Mouse (Mus musculus): Measurements from ENCODE around the gene Cxxc4. TPM values are rescaled to one million over a fixed set of nuclear protein-coding genes. Genes with fewer than 3 reads are reported as not detected.

The Cxxc4 gene
- polyA plus RNA-seq, 1 experiment from 2014 or later, result 4.3 TPM

DNA sequence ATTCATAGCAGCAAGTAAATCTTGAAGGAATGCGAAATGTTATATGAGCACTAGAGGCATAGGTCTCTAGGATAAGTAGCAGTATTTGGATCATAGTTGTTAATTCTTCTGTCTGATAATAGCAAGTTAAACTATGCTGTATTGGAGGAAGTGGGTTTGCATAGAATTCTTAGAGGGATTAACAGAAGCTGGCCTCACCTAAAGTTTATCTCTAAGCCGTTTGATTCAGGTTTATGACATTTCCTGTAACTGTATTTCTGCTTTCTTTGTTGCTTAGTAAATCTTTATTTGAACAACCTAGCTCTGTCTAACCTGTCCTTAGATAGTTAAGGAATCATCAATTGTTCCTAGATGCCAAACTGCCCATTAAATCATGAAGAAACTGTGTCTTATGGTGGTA lies 3.5 kb upstream of the Cxxc4 start:
- 78% methylated on average over 2 of the region's 2 CpGs for WGBS
- no peaks in the 10 kb centered on the region for H3K27me3 ChIP-seq (replicated peaks)
- no peak overlapping the region for H3K4me2 ChIP-seq
- H3K9me3 ChIP-seq (replicated peaks), result no peaks in the 10 kb centered on the region
- no peak overlapping the region for H3K9ac ChIP-seq
- no peak overlapping the region for H3K27ac ChIP-seq (ENCODE audit: poor library complexity, severe bottlenecking)
- H3K36me3 ChIP-seq, result no peaks in the 10 kb centered on the region
- no peak for ATAC-seq (ENCODE audit: insufficient number of reproducible peaks, low FRiP score)
- no peak overlapping the region for H3K4me3 ChIP-seq
- H3K4me1 ChIP-seq (replicated peaks), result peaks cover 9% of the 10 kb centered on the region

DNA sequence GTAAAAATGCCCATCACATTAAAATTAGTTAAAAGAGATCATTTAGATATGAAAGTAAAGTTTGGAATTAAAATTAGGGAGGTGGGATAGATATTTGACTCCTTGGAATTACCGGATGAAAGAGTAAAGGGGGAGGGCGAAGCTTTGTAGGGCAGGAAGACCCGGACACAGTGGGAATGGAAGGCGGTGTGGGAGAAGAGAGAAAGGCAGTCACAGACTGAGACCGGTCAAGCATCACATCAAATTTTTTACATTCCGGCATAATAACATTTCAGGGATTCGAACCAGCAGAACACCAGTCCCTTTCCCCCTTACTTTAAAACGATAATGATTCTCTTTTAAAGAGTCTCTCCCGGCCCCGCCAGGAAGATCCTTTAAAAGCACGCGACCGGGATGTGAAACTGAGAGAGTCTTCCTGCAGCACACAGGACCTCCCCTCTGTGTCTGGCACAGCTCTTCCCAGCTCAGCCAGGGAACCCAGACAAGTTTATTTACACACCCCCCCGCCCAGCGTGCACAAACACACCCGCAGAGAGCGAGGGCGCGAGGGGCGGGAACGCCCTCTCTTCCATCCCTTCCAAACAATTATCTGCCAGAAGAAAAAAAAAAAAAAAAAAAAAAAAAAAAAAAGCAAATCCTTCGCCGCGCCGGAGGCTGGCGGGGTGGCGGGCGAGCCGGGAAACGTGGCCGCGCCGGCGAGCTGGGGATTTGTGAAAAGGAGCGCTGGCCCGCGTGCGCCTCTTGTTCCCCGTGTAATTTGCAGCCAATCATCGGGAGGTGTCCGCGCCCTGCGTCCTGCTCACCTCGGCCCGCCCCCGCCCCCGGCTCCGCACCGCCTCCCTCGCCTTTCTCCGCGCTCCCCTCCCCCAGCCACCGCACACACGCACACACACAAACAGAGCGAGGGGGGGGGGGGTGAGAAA lies 532 bp upstream of the Cxxc4 start:
- no peaks in the 10 kb centered on the region for H3K9me3 ChIP-seq (replicated peaks)
- H3K4me1 ChIP-seq (replicated peaks), result peaks cover 14% of the 10 kb centered on the region
- WGBS, result under 1% methylated on average over 42 of the region's 55 CpGs
- peak overlapping the region; percentile 78 for H3K9ac ChIP-seq
- H3K4me2 ChIP-seq, result peak overlapping the region; percentile 66
- peak; percentile 78 for ATAC-seq (ENCODE audit: insufficient number of reproducible peaks, low FRiP score)
- no peaks in the 10 kb centered on the region for H3K36me3 ChIP-seq
- peak overlapping the region; percentile 68 for H3K4me3 ChIP-seq
- H3K27me3 ChIP-seq (replicated peaks), result no peaks in the 10 kb centered on the region
- peak overlapping the region; percentile 89 for H3K27ac ChIP-seq (ENCODE audit: poor library complexity, severe bottlenecking)

DNA sequence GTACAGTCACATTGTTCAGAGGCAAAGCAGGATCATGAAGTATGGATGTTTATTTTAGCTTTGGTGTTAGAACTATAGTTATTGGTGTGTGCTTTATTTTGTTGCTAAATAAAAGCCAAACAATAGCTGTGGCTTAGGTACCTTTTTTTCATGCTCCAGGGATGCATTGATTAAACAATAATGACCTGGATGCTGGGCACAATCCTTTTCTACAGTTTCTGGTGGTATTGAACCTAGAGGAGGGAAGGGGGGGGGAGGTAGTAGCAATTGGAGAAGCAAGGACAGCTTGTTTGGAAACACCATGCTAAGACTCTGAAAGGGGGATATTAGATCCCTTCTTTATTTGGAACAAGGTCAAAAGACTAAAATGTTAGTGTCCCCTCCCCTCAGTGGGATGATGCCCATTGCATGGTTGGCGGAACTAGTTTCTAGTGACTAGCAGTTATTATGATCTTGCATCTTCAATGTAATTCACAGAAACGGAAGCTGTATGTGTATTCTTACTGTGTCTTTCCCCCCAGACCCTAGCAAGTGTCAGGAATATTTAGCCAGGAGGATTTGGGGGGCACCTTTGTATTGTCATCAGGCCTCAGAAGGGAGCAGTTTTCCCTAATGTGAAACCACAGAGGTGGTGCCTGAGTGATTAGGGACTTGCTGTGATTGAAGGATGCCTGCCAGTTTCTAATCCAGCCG lies 975 bp downstream of the Cxxc4 start:
- no peaks in the 10 kb centered on the region for H3K27me3 ChIP-seq (replicated peaks)
- H3K9ac ChIP-seq, result no peak overlapping the region
- H3K4me2 ChIP-seq, result peak overlapping the region; percentile 66
- no peak overlapping the region for H3K27ac ChIP-seq (ENCODE audit: poor library complexity, severe bottlenecking)
- H3K4me1 ChIP-seq (replicated peaks), result peaks cover 15% of the 10 kb centered on the region
- H3K4me3 ChIP-seq, result peak overlapping the region; percentile 68
- H3K36me3 ChIP-seq, result no peaks in the 10 kb centered on the region
- no peaks in the 10 kb centered on the region for H3K9me3 ChIP-seq (replicated peaks)
- 47% methylated on average over 3 of the region's 3 CpGs for WGBS
- no peak for ATAC-seq (ENCODE audit: insufficient number of reproducible peaks, low FRiP score)

DNA sequence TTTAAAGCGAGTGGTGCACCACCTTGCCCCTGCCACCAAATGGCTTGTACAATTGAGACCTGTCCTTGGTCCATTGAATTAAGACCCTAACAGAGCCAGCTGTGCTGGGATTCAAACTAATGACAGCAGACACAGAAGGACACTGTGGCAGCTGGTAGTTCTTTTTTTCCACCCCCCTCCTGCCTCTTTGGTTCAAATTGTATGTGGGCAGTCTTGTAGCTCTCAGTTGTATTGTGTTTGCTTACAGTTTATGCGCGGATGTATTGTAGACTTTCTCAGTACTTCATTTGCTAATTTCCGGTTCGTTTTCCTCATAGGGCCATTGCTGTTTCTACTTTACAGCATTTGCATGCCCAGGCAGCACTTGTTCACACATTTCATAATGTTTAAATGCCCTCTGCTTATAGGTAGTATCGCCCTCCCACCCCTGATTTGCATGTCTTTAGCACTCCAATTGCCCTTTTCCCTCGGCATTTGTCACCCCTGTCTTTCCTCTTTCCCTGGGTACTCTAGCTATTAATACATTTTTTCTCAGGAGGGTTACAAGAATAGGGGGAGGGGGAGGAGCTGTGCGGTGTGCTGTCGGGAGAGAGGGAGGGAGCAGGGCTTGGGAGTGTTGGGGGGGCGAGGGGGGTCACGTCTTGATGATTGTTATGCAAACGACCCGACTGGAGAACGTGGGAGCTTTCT lies 2.5 kb downstream of the Cxxc4 start:
- Histone ChIP-seq H3K9ac (peak overlapping the region; percentile 84), H3K4me1 (replicated peaks) (peaks cover 19% of the 10 kb centered on the region), H3K9me3 (replicated peaks) (no peaks in the 10 kb centered on the region), H3K27me3 (replicated peaks) (no peaks in the 10 kb centered on the region), H3K36me3 (no peaks in the 10 kb centered on the region), H3K4me2 (peak overlapping the region; percentile 94), H3K27ac (ENCODE audit: poor library complexity, severe bottlenecking) (peak overlapping the region; percentile 96), H3K4me3 (peak overlapping the region; percentile 84)
- ATAC-seq (ENCODE audit: insufficient number of reproducible peaks, low FRiP score), result no peak
- 3% methylated on average over 14 of the region's 14 CpGs for WGBS

DNA sequence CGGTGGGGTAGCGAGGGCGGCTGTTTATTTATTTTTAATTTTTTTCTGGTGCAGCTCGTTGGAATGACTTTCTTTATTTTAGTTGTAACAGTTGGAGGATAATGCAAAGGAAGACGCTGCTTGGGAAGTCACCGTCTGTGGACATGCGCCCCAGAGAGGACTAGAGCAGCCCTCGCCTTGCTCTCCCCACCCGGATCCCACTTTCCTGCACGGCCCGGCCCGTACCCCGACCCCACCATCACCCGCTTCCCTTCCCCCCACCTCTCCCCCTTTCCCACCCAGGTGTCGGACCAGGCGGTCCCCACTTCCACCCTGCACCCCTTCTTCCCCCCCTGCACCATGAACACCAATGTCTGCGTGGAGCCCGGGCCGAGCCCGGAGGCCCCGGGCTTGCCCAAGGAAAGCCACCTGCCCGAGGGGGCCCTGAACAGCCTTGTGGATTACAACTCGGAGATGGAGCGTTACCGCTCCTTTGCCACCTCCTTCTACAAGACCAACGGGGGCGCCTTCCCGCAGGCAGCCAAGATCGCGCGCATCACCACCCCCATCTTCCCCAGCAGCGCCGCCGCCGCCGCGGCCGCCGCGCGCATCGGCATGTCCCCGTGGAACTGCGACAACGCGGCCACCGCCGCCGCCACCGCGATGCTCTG lies 3.2 kb downstream of the Cxxc4 start:
- Histone ChIP-seq H3K27me3 (replicated peaks) (no peaks in the 10 kb centered on the region), H3K4me3 (peak overlapping the region; percentile 84), H3K36me3 (no peaks in the 10 kb centered on the region), H3K27ac (ENCODE audit: poor library complexity, severe bottlenecking) (peak overlapping the region; percentile 96), H3K4me2 (peak overlapping the region; percentile 94), H3K9me3 (replicated peaks) (no peaks in the 10 kb centered on the region), H3K4me1 (replicated peaks) (peaks cover 21% of the 10 kb centered on the region), H3K9ac (peak overlapping the region; percentile 84)
- ATAC-seq (ENCODE audit: insufficient number of reproducible peaks, low FRiP score), result peak; percentile 39; the same call in 1 of the 2 replicates
- WGBS, result under 1% methylated on average over 29 of the region's 51 CpGs

DNA sequence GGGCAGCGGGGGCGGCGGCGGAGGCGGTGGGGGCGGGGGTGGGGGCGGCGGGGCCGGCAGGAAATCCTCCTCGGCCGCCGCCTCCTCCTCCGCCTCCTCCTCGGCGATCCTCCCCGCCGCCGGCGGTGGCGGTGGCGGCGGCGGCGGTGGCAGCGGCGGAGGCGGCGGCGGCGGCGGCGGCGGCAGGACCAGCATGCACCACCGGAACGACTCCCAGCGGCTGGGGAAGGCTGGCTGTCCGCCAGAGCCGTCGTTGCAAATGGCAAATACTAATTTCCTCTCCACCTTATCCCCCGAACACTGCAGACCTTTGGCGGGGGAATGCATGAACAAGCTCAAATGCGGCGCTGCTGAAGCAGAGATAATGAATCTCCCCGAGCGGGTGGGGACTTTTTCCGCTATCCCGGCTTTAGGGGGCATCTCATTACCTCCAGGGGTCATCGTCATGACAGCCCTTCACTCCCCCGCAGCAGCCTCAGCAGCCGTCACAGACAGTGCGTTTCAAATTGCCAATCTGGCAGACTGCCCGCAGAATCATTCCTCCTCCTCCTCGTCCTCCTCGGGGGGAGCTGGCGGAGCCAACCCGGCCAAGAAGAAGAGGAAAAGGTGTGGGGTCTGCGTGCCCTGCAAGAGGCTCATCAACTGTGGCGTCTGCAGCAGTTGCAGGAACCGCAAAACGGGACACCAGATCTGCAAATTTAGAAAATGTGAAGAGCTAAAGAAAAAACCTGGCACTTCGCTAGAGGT lies 3.9 kb downstream of the Cxxc4 start:
- Histone ChIP-seq H3K9ac (peak overlapping the region; percentile 84), H3K4me2 (peak overlapping the region; percentile 94), H3K9me3 (replicated peaks) (no peaks in the 10 kb centered on the region), H3K4me3 (peak overlapping the region; percentile 84), H3K27me3 (replicated peaks) (no peaks in the 10 kb centered on the region), H3K36me3 (no peaks in the 10 kb centered on the region), H3K4me1 (replicated peaks) (peaks cover 19% of the 10 kb centered on the region), H3K27ac (ENCODE audit: poor library complexity, severe bottlenecking) (peak overlapping the region; percentile 96)
- WGBS, result under 1% methylated on average over 48 of the region's 61 CpGs
- ATAC-seq (ENCODE audit: insufficient number of reproducible peaks, low FRiP score), result peak; percentile 53

DNA sequence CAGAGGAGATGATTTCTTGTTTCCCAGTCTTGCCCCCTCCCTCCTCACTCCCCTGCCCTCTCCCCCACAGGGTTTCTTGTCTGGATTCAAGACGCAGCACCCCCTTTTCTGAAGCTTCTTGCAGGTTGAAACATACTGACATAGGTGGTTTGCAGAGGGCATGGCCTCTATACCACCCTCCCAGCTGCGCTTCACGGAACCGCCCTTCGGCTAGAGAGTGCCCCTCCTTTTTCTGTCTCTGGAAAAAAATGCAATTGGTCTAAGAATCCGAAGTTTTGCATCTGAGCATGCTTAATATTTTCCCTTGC lies 4.4 kb downstream of the Cxxc4 start:
- Histone ChIP-seq H3K9ac (peak overlapping the region; percentile 84), H3K27me3 (replicated peaks) (no peaks in the 10 kb centered on the region), H3K36me3 (no peaks in the 10 kb centered on the region), H3K27ac (ENCODE audit: poor library complexity, severe bottlenecking) (peak overlapping the region; percentile 96), H3K4me1 (replicated peaks) (peaks cover 19% of the 10 kb centered on the region), H3K9me3 (replicated peaks) (no peaks in the 10 kb centered on the region), H3K4me3 (peak overlapping the region; percentile 84), H3K4me2 (peak overlapping the region; percentile 94)
- WGBS, result 11% methylated on average over 6 of the region's 6 CpGs
- no peak for ATAC-seq (ENCODE audit: insufficient number of reproducible peaks, low FRiP score)

DNA sequence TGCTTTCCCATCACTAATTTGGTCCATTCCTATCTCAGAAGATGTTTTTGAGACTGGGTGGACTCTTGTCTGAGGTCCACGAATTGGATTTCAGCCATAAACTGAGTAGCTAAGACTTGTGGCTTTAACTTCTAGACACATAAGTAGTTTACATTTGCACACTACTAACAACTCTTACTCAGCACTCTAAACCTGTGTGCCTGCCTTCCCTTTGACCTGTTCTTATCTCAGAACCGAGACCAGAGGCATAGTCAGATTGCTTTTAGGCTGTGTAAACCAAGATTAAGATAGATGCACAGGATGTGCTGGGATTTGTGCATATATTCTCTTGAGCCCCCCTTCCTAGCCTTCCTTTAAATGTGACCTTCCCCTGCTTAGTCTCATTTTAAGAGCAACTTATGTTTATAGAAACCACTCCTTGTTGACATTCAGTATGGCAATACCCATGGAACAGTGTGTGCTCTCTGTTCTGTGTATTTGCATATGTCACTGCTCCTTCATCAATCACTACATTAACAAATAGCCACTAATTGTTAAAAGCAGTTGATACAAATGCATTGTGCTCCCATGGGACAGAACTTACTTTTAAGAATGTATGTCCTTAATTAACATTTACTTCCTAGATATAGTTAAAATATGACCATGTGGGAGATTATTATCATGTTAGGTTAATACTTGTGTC lies 7.0 kb downstream of the Cxxc4 start:
- 34% methylated on average over 2 of the region's 2 CpGs for WGBS
- Histone ChIP-seq H3K4me2 (no peak overlapping the region), H3K4me3 (no peak overlapping the region), H3K36me3 (no peaks in the 10 kb centered on the region), H3K9me3 (replicated peaks) (no peaks in the 10 kb centered on the region), H3K4me1 (replicated peaks) (peaks cover 12% of the 10 kb centered on the region), H3K27ac (ENCODE audit: poor library complexity, severe bottlenecking) (no peak overlapping the region), H3K9ac (no peak overlapping the region), H3K27me3 (replicated peaks) (no peaks in the 10 kb centered on the region)
- no peak for ATAC-seq (ENCODE audit: insufficient number of reproducible peaks, low FRiP score)

DNA sequence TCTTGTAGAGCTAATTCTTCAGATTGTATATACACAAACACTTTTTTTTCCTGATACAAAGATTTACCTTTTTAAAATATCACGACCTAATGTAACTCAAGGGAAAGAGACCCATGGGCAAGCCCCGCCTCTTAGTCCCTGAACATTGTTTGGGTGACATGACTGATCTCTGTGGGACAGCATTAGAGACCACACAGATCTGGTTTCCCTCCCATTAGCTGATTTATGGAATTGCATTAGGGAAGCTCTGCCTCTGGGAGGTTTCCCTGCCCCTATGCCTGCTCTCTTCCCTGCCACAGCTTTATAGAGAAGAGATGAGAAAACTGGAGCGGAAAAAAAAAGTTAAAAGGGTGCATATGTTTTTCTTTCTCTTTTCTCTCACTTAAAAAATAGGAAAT lies 7.6 kb downstream of the Cxxc4 start:
- 56% methylated on average over 3 of the region's 3 CpGs for WGBS
- H3K36me3 ChIP-seq, result no peaks in the 10 kb centered on the region
- no peak for ATAC-seq (ENCODE audit: insufficient number of reproducible peaks, low FRiP score)
- no peaks in the 10 kb centered on the region for H3K27me3 ChIP-seq (replicated peaks)
- H3K4me1 ChIP-seq (replicated peaks), result peaks cover 9% of the 10 kb centered on the region
- no peak overlapping the region for H3K4me2 ChIP-seq
- no peaks in the 10 kb centered on the region for H3K9me3 ChIP-seq (replicated peaks)
- no peak overlapping the region for H3K9ac ChIP-seq
- H3K27ac ChIP-seq (ENCODE audit: poor library complexity, severe bottlenecking), result no peak overlapping the region
- no peak overlapping the region for H3K4me3 ChIP-seq

DNA sequence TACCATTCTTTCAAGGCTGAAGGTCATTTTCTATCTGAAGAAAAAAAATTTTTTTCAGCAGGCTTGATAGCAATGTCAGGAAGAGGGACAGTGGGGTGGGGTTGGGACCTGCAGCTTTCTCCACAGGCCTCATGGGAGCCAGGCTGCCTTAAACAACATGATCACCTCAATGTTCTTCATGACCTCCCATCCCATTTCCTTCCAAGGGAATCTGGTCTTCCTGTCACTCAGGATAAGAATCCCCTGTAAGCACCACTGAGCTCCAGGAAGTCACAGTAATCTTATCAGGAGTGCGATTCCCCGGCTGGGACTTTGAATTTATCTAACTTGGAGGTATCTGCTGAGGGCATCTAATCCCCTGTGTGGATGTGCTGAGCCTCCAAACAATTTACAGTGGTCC lies 17.9 kb downstream of the Cxxc4 start:
- no peak for ATAC-seq (ENCODE audit: insufficient number of reproducible peaks, low FRiP score)
- Histone ChIP-seq H3K4me1 (replicated peaks) (peaks cover 8% of the 10 kb centered on the region), H3K9ac (no peak overlapping the region), H3K4me3 (no peak overlapping the region), H3K27me3 (replicated peaks) (no peaks in the 10 kb centered on the region), H3K36me3 (no peaks in the 10 kb centered on the region), H3K27ac (ENCODE audit: poor library complexity, severe bottlenecking) (no peak overlapping the region), H3K4me2 (no peak overlapping the region), H3K9me3 (replicated peaks) (no peaks in the 10 kb centered on the region)
- 10% methylated on average over 2 of the region's 2 CpGs for WGBS
